Mouse (Mus musculus) erythroblast, embryonic 14.5 days (primary cell): ENCODE results near the gene Tnf. TPM values are rescaled to one million over a fixed set of nuclear protein-coding genes. Genes with fewer than 3 reads are reported as not detected.

Experiments
- H3K27me3 ChIP-seq: 2 replicates; pipeline ENCODE4 v1.6.1; 2012; ENCODE audit warnings: inconsistent platforms; ENCODE audit not compliant: control insufficient read depth
- H3K36me3 ChIP-seq: 2 replicates; pipeline ENCODE4 v1.6.1; 2012; ENCODE audit warnings: mild to moderate bottlenecking, inconsistent platforms; ENCODE audit not compliant: control insufficient read depth
- H3K4me1 ChIP-seq: 2 replicates; pipeline ENCODE4 v1.6.1; 2012; ENCODE audit warnings: inconsistent platforms; ENCODE audit not compliant: control insufficient read depth
- H3K4me3 ChIP-seq: replicated peaks from 2 replicates; pipeline ENCODE3; 2012; ENCODE audit warnings: moderate library complexity, mild to moderate bottlenecking, inconsistent platforms
- H3K9me3 ChIP-seq: 2 replicates; pipeline ENCODE4 v1.6.1; 2012; ENCODE audit warnings: low read length, inconsistent platforms, mixed read lengths; ENCODE audit not compliant: control insufficient read depth
- GATA1 ChIP-seq: IDR thresholded peaks from 2 replicates; pipeline ENCODE4 v1.6.1; 2012; ENCODE audit warnings: low read length, inconsistent platforms, mixed read lengths
- TAL1 ChIP-seq: IDR thresholded peaks from 3 replicates; pipeline ENCODE4 v1.6.1; 2012; ENCODE audit warnings: low read length, inconsistent platforms, mixed read lengths
- polyA plus RNA-seq: library from polyadenylated mRNA; stranded (reverse); fragments of >175 nt; gene quantifications from 2 replicates; pipeline ENCODE4 v1.2.3, GENCODE M21; 2012

Gene Tnf
- polyA plus RNA-seq, 1 experiment = 0.09 TPM

DNA sequence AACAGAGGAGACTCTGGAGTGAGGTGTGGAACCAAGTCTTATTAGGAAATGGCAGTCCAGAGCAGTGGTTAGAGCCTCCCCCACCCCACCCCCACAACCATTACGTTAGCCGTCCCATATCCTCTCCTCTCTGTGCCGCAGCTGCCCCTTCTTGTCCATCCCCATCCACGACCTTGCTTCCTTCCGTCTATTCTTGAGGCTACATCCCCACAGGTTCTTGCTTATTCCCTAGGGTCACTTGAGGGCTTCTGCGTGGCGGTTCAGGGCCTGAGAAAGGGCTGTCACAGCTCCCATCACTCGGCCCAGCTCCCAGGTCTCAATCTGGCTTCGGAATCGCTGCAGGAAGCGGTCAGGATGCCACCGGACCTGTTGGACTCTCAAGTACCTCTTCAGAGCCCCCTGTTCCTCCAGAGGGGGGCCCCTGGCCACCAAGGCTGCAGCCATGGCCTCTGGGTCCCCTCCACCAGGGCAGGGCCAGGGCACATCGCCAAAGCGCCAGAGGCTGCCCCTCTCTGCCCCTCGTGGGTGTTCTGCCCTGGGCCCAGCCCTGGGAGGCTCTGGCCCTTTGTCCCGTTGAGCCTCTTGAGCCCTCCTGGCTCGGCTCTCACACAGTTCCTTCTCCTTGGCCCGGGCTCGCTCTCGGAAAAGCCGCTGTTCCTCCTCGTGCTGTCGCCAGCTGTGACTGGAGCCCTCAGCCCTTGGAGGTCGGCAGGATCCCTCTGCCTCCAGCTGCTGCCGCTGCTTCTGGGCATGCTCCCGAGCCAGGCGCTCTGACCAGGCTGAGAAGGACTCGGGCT lies 18.5 kb upstream of the Tnf start, which contains the start of gene Gm16181:
Gene Gm16181, plus strand, starts transcription at position 679 of the 797 bp plus-strand sequence.
- Histone ChIP-seq H3K4me1 (peaks cover 8% of the 10 kb centered on the region), H3K27me3 (no peaks in the 10 kb centered on the region), H3K4me3 (no peak within 1 kb of the TSS), H3K9me3 (no peaks in the 10 kb centered on the region), H3K36me3 (peaks cover 42% of the 10 kb centered on the region)
- TF ChIP-seq GATA1 = no peak
- TF ChIP-seq TAL1 = no peak

DNA sequence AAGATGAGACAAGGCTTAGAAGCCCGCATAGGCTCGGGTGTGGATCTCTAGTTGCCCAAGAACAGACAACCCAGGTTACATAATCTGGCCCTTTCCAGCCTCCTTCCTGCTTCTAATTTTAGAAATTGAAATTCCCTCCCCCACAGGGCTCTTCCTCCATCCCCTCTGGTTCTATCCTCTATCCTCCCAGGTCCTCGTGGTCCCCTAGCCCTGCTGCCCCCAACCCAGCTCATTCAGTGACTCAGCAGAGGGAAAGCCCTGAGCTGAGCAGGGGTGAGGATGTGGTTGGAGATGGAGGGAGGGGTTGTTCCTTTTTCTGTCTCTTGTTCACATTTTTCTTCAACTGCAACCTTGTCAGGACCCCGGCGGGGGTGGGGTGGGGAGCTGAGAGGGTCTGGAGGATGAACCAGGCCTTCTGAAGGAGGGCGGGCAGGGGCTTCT lies 17.8 kb upstream of the Tnf start:
- no peaks in the 10 kb centered on the region for H3K9me3 ChIP-seq
- H3K36me3 ChIP-seq = peaks cover 36% of the 10 kb centered on the region
- no peaks in the 10 kb centered on the region for H3K27me3 ChIP-seq
- no peak overlapping the region for H3K4me3 ChIP-seq
- H3K4me1 ChIP-seq = peaks cover 8% of the 10 kb centered on the region
- no peak for TF ChIP-seq GATA1
- no peak for TF ChIP-seq TAL1

DNA sequence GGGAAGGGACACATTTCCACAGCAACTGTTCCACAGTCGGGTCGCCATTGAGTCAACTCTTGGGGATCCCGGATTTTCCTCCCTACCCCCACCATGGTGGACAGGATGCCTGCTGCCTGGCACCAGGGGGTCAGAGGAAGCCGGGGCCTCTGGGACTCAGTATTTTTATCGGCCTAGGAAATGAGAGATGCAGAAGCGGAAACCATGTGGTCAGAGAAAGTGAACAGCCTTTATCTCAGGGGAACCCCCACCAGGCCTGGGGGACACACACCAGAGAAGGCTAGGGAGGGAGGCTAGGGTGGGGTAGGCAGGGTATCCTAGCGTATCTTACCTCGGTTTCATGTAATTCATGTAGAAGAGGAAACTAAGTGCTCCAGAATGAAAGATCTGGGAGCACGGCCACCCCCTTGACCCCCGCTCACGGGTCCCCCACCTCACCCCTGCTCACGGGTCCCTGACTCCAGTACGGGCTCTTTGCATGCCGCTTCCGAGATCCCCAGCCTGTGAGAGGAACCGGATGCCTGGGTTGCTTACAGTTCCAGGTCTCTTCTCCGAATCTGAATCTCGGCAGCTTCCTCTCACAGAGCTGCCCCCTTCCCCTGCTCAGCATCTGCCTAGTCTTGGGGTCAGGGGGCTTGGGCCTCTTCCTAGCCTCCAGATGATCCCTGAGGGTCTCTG lies 16.8 kb upstream of the Tnf start:
- TF ChIP-seq GATA1 (no peak), TAL1 (no peak)
- no peak overlapping the region for H3K4me3 ChIP-seq

DNA sequence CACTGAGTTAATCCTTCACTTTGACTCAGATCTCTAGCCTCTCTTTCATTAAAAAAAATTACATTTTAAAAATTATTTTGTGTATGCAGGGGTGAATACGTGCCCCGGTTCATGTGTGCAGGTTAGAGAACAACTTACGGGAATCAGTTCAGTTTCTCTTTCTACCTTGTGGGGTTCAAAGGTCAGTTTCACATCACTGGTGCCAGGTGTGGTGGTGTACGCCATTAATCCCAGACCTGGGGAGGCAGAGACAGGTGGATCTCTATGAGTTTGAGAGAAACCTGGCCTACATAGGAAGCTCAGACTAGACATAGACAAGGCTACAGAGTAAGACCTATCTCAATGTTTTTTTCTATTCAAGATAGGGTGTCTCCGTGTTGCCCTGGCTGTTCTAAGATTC lies 11.3 kb upstream of the Tnf start:
- peaks cover 7% of the 10 kb centered on the region; the same call in 1 of the 2 replicates for H3K27me3 ChIP-seq
- no peaks in the 10 kb centered on the region for H3K4me1 ChIP-seq
- no peaks in the 10 kb centered on the region for H3K9me3 ChIP-seq
- no peak overlapping the region for H3K4me3 ChIP-seq
- no peak for TF ChIP-seq TAL1
- no peak for TF ChIP-seq GATA1
- no peaks in the 10 kb centered on the region for H3K36me3 ChIP-seq

More for the DNA sequence above, 16.8 kb upstream of the Tnf start:
- H3K36me3 ChIP-seq = peaks cover 34% of the 10 kb centered on the region
- H3K4me1 ChIP-seq = peaks cover 8% of the 10 kb centered on the region
- H3K9me3 ChIP-seq = no peaks in the 10 kb centered on the region
- 0 out of 2 replicates have a peak, but pooled peaks cover 2% of the 10 kb centered on the region for H3K27me3 ChIP-seq

DNA sequence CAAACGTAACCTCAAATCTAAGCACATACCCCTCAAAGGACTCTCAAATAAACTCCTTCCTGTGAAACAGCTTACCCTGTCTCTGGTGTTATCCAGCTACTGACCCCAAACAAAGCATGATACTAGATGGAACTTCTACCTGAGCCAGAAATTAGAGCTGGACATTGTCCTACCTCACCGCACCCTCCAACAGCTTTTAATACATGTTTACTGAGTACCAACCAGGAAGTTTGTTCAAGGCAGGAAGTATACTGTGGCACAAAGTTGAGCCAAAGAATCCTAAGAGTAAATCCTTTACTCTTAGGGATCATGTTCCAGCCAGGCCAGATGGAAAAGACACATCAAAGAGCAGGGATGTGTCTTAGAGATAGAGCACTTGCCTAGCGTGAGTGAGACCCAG lies 8.8 kb upstream of the Tnf start:
- H3K36me3 ChIP-seq = no peaks in the 10 kb centered on the region
- no peak overlapping the region for H3K4me3 ChIP-seq
- TF ChIP-seq TAL1 (no peak), GATA1 (no peak)
- no peaks in the 10 kb centered on the region for H3K9me3 ChIP-seq
- no peaks in the 10 kb centered on the region for H3K4me1 ChIP-seq
- H3K27me3 ChIP-seq = peaks cover 7% of the 10 kb centered on the region; the same call in 1 of the 2 replicates

DNA sequence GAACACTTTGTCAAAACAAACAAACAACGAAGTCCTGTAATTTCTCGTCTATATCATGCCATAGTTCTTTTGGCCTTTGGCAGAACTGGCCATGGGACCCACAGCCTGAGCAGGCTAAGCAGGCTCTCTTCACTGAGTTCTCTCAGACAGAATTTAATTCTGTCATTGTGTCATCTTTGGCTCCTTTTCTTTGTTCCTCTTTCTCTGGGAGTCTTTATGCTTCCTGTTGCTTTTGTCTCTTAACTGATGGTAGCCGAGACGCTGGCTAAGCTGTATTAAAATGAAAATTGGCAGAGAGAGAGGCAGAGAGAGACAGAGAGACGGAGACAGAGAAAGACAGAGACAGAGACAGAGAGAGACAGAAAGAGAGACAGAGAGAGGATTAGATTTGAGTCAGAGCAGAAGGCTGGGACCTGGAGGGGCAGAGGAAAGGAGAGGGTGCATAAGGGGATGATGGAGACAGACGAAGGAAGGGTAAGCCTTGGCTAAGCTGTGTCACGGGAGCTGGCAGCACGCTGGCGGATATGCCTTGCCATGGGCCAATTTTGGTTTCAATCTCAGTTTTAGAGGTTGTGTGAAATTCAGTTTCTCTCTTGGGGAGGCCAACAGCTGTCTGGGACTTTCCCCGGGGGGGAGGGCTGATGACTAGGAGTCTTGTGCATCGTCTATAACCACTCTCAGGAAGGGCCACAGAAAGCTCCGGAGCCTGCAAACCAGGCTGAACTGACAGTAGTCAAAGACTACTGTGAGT lies 8.2 kb upstream of the Tnf start:
- H3K4me3 ChIP-seq = no peak overlapping the region
- TF ChIP-seq GATA1 (no peak), TAL1 (no peak)
- H3K27me3 ChIP-seq = peaks cover 12% of the 10 kb centered on the region

DNA sequence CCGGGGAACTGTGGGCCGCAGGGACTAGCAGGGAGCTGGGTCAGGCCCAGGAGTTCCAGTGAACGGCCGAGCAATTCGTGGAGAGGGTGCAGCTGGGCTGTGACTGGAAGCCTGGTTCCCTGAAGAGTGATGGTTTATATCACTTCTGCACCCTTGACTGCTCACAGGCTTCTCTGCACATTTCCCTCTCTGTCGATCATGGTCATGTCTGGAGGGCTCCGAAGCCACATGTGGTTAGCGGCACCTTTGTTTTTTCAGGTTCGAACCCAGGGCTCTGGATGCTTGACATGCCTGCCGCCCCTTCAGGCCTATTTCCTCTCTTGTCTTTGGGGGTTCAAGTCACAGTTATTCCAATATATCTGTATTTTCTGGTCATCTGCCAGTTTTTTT lies 3.6 kb upstream of the Tnf start:
- peaks cover 53% of the 10 kb centered on the region for H3K27me3 ChIP-seq
- H3K36me3 ChIP-seq = no peaks in the 10 kb centered on the region
- H3K4me1 ChIP-seq = peaks cover under 1% of the 10 kb centered on the region; the same call in 1 of the 2 replicates
- no peaks in the 10 kb centered on the region for H3K9me3 ChIP-seq
- TF ChIP-seq TAL1 (no peak), GATA1 (no peak)
- H3K4me3 ChIP-seq = no peak overlapping the region

More for the DNA sequence above, 8.2 kb upstream of the Tnf start:
- H3K9me3 ChIP-seq = no peaks in the 10 kb centered on the region
- no peaks in the 10 kb centered on the region for H3K4me1 ChIP-seq
- no peaks in the 10 kb centered on the region for H3K36me3 ChIP-seq

DNA sequence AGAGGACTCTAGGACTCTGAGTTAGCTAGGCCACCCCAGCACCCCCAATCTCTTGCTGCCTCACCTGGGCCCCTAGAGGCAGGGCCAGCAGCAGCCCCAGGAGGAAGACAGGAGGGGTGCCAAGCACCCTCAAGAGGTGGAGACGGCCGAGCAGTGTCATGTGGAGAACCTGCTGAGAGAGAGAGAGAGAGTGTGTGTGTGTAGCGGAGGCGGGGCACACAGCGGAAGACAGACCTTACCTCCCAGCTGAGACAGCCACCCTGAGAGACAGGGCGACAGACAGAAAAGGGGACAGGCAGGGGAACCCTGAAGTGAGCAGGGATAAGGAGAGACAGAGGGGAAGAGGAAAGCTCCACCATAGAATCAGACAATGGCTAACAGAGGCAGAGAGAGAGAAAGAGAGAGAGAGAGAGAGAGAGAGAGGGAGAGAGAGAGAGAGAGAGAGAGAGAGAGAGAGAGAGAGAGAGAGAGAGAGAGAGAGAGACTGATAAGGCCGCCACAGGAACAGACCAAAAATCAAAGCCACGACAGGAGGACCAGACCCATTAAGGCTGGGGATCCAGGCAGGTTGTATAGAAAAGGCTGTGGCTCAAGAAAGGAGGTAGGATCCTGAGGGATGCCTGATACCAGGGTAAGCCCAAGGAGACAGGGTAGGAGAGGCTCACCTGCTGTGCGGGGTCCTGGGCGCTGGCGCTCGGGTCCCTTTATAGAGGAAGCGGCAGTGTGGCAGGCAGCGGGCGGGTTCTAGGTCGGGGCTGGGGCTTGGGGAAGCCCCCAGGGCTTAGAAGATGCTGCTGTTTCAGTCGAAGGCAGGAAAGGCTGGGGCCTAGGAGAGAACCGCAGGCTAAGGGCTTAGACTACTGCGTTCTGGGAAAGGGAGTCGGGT lies 2.9 kb upstream of the Tnf start, which contains the start of gene Lta:
Gene Lta, minus strand, starts transcription at position 858 of the 886 bp plus-strand sequence.
- no peak within 1 kb of the TSS for H3K4me3 ChIP-seq
- peaks cover 59% of the 10 kb centered on the region for H3K27me3 ChIP-seq
- H3K36me3 ChIP-seq = no peaks in the 10 kb centered on the region
- TF ChIP-seq TAL1 (no peak), GATA1 (no peak)
- peaks cover 4% of the 10 kb centered on the region for H3K4me1 ChIP-seq
- no peaks in the 10 kb centered on the region for H3K9me3 ChIP-seq
